Mouse (Mus musculus): ENCODE measurements around the gene Sdf2l1.

Gene Sdf2l1

DNA sequence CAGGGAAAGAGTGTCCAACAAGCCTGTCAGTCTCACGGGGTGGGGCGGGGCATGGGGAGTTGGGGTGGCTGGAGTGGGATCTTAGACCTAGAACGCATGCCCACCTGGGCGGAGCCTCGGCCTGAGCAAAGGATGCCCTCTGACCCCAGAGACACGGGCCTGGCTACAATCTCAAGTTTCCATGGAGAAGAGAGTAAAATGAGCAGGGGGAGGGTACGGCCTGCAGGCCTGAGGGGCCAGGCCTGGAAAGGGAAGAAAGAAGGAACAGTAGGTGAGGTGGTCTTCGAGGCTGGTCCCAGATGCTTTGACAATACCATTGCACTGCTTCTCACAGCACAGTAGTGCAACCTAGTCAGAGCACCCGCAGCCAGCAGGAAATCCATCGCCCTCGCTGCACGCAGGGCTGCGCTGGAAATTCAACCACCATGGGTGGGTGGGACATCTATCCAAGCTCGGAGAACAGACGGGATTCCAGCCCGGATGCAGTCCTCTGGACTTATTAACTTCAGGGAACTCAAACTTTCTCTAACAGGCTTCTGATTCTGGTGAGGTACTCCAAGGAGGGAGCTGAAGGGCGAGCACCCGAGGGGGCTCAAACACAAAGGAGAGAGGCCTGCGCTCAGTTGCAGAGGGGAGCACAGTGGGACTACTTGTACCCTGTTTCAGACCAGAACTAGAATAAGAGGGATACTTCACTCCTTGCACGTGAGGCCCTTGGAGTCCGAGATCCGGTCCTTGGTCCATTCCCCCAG lies 7.9 kb downstream of the Sdf2l1 start:
- no peak for DNase-seq (ENCODE audit: low spot score in 2 of 2)

DNA sequence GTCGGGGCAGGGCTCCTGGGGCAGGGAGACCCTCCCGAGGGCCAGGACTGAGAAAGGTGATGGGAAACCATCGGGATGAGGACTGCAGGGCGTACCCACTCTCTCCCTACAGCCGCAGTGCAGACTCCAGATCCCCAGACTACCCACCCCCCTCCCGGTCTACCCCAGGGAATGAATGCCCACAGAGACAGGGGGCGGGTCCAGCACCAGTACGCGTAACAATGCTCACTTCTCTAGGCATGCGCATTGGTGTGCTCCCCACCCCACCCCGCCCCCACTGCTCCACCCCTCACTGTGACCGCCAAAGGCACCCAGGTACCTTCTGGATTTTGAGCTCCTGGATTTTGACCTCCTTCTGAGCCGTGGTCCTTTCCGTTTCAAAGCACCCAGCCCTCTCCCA lies 10.6 kb downstream of the Sdf2l1 start:
- no peak for DNase-seq (ENCODE audit: low spot score in 2 of 2)

DNA sequence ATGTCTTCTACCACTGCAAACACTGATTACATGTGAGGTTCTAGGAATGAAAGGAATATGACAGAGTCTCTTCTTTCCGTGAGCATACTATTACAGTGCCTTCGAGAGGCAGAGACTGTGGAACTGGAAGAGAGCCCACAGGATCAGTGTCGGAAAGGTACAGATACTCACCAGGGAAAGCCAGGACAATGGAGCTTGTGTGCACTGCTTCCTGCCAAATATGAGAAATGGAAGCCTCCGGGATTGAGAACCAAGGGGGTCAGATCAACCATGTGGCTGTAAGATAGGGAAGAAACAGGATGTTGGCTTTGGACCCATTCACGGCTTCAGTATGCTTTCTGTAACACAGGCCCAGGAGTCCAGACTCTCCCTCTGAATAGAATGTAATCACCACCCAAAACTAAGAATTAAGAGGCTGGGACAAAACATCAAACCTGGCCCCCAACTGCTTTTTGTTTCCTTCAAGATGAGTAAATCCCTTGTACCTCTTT lies 14.8 kb downstream of the Sdf2l1 start:
- no peak for DNase-seq (ENCODE audit: low spot score in 2 of 2)

DNA sequence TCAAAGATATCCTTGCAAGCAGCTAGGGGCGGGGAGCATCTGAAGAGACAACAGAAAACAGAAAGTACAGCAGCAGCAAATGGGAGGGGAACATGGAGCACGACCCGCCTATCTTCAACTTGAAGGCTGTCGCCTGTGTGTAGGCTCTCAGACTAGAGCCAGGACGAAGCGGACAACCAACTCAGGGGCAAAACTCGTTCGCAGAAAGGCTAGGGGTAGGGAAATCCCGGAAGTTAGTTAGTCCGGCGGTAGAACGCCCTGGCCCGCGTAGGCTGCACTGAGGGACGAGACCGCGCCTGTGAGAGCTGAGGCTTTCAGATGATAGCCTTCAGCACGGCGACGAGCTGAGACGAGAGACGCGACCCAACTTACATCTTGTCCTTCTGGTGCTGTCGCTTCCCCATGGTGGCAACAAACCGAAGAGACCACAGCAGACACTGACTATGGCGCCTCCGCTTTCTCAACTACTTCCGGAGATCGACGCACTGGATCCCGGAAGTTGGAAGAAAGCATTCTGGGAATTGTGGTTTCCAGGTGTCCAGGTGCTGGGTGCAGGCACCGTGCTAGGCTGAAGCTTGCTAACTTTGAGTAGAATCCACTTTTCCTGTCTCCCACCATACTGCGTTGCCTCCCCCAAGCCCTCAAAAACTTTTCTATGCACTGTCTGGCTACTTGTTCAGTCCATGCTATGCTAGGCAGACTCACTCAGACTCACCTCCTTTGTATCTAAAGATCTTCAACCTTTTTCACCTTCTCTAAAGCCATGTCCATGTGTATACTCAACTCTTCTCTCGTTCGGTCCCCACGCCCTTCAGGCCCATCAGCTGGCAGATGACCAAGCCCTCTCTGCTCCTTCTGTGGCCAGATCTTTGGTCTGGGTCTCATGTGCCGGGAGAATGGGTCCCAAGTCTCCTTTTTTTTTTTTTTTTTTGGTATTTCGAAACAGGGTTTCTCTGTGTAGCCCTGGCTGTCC lies 21.1 kb downstream of the Sdf2l1 start, which contains the start of gene Ppil2:
TSS of gene Ppil2 (minus strand) at position 487 of the 973 bp plus-strand sequence.
- peak in 1 of 2 experiments; percentile 57 for DNase-seq (ENCODE audit: low spot score in 2 of 2)

DNA sequence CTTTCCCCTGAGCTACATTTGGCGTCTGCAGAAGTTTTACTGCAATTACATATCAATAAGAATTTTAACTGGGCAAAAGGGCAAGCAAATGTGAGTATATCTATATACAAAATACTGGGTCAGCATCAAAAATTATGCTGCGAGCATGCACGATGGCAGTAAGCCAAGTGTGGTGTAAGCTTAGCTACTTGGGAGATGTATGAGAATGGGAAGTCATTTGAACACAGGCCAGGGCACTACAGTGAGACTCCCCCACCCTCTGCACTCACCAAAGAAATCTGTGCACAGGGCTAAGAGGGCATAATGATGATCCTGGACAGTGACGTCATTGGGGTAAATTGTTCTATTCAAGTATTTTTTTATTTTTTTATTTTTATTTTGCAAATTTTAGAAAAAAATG lies 27.6 kb downstream of the Sdf2l1 start:
- no peak for DNase-seq (ENCODE audit: low spot score in 2 of 2)

DNA sequence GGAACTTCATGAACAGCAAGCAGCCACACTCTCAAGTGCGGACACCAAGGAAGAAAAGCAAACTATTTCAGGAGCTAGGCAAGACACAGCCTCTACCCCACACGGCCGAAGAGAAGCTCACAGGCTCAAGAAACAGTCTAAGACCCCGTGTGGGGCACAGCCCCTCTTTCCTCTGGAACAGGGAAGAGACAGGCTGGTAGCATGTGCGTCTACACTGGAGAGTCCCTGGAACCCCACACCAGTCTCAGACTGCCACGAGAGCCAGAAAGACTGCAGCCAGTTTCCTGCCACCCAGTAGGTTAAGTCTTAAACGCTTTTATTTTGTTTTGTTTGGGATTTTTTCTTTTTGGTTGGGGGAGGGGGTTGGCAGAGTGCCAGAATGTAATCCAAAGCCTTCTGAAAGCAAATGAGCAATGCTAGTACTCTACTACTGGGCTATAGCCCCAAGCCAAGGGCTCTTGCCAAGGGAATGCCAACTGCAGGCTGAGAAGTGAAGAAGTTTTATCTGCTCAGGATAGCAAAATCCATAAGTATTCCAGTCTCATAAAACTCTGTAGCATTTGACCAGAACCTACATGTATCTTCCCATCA lies 29.5 kb downstream of the Sdf2l1 start:
- DNase-seq (ENCODE audit: low spot score in 2 of 2), result no peak

DNA sequence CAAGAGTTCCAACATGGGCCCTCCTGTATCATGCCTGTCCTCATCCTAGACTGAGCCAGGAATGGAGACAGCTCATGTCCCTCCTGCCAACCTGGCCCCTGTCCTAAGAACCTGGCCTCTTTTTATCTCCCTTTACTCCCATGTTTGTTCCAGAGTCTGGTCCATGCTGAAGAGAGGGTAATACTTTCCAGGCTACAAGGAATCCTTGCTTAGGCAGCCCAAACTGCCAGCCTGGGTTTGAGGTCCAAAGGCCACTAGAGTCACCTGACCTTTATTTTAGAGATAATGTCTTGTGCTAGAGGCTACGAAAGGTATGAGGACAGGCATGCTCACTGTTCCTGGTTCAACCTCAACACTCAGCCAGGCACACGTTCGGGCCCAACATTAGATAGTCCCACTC lies 35.2 kb downstream of the Sdf2l1 start:
- DNase-seq (ENCODE audit: low spot score in 2 of 2), result no peak

DNA sequence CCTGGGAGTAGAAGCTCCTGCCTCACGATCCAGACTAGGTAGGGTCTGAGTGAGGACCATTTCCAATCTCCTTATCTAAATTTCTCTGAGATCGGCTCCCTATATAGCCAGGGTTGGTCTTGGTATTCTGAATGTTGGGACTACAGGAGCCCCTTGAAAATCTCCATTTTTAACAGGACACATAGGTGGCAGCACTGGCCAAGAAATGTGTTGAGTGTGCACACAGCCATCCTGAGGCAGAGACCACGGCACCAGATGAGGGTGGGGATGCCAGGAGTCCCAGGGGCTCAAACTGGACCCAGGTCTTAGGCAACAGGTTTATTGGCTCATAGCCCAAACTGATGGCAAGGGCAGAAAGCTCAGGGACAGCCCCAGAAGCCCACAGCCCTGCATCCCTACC lies 43.8 kb downstream of the Sdf2l1 start:
- no peak for DNase-seq (ENCODE audit: low spot score in 2 of 2)

DNA sequence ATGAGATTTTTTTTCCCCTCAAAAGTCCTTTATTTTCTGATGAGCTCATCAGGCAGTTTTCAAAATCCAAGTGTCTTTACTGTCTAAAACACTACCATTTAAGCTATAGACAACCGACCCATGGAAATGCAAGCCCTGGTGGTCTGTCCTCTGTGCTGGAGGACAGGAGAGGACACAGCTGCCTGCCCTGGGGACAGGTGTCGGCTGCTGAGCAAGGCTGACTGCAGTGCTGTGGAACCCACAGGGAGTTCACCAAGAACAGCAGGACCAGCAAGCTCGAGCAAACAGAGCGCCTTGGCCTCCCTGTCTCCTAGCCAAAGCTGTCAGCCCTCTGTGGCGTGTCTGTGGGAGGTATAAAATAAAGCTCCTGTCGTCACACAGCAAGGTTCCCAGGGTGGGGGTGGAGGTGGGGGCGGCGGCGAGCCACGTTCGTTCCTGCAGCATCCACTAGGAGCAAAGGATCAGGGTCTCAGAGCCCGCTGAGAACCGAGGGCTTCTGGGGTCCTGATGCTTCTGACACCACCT lies 45.5 kb downstream of the Sdf2l1 start:
- DNase-seq (ENCODE audit: low spot score in 2 of 2), result no peak

DNA sequence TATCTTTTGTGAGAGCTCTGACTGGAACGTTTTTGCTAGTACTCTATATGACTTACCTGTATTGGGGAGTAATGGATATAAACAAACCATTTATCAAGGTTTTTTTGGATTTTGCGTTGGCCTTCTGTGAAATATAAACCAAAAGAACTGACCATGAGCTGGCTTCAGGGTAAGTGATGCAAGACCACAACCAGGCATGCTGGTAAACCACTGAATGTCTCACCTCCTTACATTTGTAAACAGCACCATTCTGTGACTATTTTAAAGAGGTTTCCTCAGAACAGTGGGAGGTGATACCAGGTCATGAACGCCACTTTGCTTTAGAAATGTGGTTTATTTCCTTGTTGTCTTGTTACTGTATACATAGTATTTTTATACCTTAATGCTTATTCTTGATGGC lies 45.9 kb downstream of the Sdf2l1 start:
- DNase-seq (ENCODE audit: low spot score in 2 of 2), result no peak

DNA sequence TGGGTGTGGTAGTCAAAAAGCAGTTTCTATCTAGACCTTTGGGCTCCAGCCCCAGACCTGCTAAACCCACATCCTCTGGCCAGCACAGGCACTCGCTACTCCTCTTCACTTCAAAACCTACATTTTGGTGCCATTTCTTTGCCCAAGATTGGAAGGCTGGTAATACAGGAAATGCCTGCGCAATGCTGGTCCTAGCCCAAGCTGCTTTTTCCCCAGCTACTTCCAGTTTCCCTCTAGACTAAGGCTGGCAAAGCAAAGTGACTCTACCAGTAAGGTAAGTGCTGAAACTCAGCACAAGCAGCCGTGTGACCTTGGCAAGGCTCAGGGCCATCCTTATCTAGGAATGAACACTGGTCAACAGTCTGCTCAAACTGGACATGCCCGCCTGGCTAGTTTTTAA lies 46.5 kb downstream of the Sdf2l1 start:
- DNase-seq (ENCODE audit: low spot score in 2 of 2), result no peak

DNA sequence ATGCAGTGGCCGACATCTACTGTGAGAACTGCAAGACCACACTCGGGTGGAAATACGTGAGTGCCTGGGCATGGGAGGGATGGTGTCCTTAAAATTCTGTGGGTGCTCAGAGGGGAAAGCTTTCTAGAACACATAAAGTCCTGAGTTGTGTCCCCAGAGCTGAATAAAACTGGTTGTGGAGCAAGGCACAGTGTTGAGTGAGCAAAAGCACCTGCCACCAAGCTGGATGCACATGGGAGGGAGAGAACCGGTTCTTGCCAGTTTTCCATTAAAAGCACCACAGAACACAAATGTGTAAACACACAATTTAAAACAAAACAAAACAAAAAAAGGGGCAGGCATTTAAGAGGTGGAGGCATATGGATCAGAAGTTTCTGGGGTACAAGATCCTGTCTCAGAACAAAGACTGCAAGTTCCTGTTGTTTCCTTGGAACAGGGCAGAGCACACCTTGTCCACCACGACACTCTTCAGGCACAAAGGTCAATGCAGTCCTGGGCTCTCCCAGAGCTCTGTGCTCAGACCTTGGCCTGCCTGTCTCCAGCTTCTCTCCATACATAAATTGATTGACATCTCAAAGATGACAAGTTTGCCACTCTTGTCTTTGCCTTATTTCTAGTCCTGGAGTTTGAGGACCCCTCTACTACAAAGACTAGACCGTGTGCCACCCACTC lies 49.9 kb downstream of the Sdf2l1 start:
- no peak for DNase-seq (ENCODE audit: low spot score in 2 of 2)
